Mouse (Mus musculus) forebrain, embryonic 11.5 days (tissue): ENCODE measurements at regions not wholly inside any gene's neighbourhood (a gene's known extent, or its start where the extent isn't known, plus 50 kb on each side); places are given as distances from the start of the nearest gene placed in this dataset.
"Not testable (repeated sequence)": the region's sequence is repeated elsewhere in the genome, so short reads cannot be mapped to it uniquely, and the experiment has no call there.

Experiments used
- ATAC-seq: fragments of 200-750 bp; cut with Nextera tagmentation; replicated peaks from 2 replicates; pipeline ENCODE4 v1.8.0; 2017; ENCODE audit warnings: moderate TSS enrichment; ENCODE audit not compliant: low FRiP score
- DNase-seq: peaks from one replicate; pipeline ENCODE4 v3.0.0-alpha.2; 2017; ENCODE audit warnings: low spot score
- H3K27ac ChIP-seq: fragments of 300-500 bp; sonication (generic); 2 replicates; pipeline ENCODE4 v1.5.1; 2014; ENCODE audit warnings: low read depth, low read length
- H3K27me3 ChIP-seq: fragments of 300-500 bp; sonication (generic); 2 replicates; pipeline ENCODE4 v1.6.1; 2014; ENCODE audit warnings: mild to moderate bottlenecking, low read length, mixed read lengths; ENCODE audit not compliant: control insufficient read depth, insufficient read depth
- H3K36me3 ChIP-seq: fragments of 300-500 bp; sonication (generic); 2 replicates; pipeline ENCODE4 v1.6.1; 2014; ENCODE audit warnings: mild to moderate bottlenecking, low read length, moderate library complexity, mixed read lengths; ENCODE audit not compliant: control insufficient read depth, insufficient read depth
- H3K4me1 ChIP-seq: fragments of 300-500 bp; sonication (generic); replicated peaks from 2 replicates; pipeline ENCODE4 v1.6.1; 2014; ENCODE audit warnings: low read length, mixed read lengths; ENCODE audit not compliant: control insufficient read depth, insufficient read depth
- H3K4me2 ChIP-seq: fragments of 300-500 bp; sonication (generic); 2 replicates; pipeline ENCODE4 v1.6.1; 2014; ENCODE audit warnings: low read depth, mild to moderate bottlenecking, low read length, moderate library complexity, mixed read lengths; ENCODE audit not compliant: severe bottlenecking
- H3K4me3 ChIP-seq: fragments of 300-500 bp; sonication (generic); 2 replicates; pipeline ENCODE4 v1.5.1; 2014; ENCODE audit warnings: low read depth, low read length
- H3K9ac ChIP-seq: fragments of 300-500 bp; sonication (generic); 2 replicates; pipeline ENCODE4 v1.6.1; 2014; ENCODE audit warnings: low read length
- H3K9me3 ChIP-seq: fragments of 300-500 bp; sonication (generic); 2 replicates; pipeline ENCODE4 v1.6.1; 2016; ENCODE audit warnings: low read length, mixed read lengths; ENCODE audit not compliant: control insufficient read depth
- WGBS: fragments of 180-500 bp; shearing (Covaris S2); extraction: QIAGEN DNeasy Blood & Tissue Kit; methylation state at CpG from one replicate; pipeline ENCODE4 v1.1.7; 2014; 5-methylcytosine and 5-hydroxymethylcytosine counted together

GRCm38 (mm10) chr6:68033608-68034007 lies 498.0 kb upstream of the Tacstd2 start:
- H3K4me3 ChIP-seq, H3K27me3 ChIP-seq, H3K4me2 ChIP-seq, H3K9ac ChIP-seq, H3K9me3 ChIP-seq, H3K36me3 ChIP-seq, H3K4me1 ChIP-seq, H3K27ac ChIP-seq, DNase-seq: not testable (repeated sequence)
- 18% methylated on average over 1 of the region's 1 CpGs for WGBS
- 0 out of 2 replicates have a peak, but pooled peaks have one; percentile 24 for ATAC-seq

DNA sequence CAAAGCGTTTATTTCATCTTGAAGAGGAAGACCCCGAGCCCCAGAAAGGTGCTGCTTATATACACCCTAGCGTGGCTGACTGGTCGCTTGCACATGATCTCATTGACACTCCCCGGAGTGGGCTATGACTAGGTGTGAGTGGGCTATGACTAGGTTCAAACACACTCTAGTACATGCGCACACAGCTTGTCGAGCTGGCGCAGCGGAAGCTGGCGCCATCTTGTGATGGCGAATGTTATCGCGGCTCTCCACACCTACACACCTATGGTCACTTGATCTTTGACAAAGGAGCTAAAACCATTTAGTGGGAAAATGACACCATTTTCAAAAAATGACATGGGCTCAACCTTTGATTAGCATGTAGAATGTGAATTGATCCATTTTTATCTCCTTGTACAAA lies 495.1 kb upstream of the Tacstd2 start:
- Histone ChIP-seq H3K27me3 (no peaks in the 10 kb centered on the region), H3K9me3 (no peaks in the 10 kb centered on the region), H3K9ac (no peak overlapping the region), H3K27ac (no peak overlapping the region), H3K4me2 (no peak overlapping the region), H3K36me3 (no peaks in the 10 kb centered on the region), H3K4me1 (no peaks in the 10 kb centered on the region), H3K4me3 (no peak overlapping the region)
- 56% methylated on average over 13 of the region's 13 CpGs for WGBS
- ATAC-seq (0 out of 2 replicates have a peak, but pooled peaks have one; percentile 33), DNase-seq (no peak)
